Mouse (Mus musculus) ES-Bruce4 (cell line): ENCODE data around the gene Ppm1m. TPM values are rescaled to one million over a fixed set of nuclear protein-coding genes. Genes with fewer than 3 reads are reported as not detected.

ENCODE experiments used
- H3K27ac ChIP-seq: 2 replicates; pipeline ENCODE4 v1.5.1; 2012; ENCODE audit warnings: low read length, inconsistent platforms; ENCODE audit not compliant: insufficient read depth
- H3K27me3 ChIP-seq: 2 replicates; pipeline ENCODE4 v1.6.1; 2012; ENCODE audit warnings: mild to moderate bottlenecking, low read length, inconsistent platforms; ENCODE audit not compliant: control insufficient read depth, poor library complexity, insufficient read depth, severe bottlenecking
- H3K36me3 ChIP-seq: 2 replicates; pipeline ENCODE4 v1.6.1; 2012; ENCODE audit warnings: inconsistent platforms, mild to moderate bottlenecking, low read length, moderate library complexity; ENCODE audit not compliant: control insufficient read depth, poor library complexity, insufficient read depth, severe bottlenecking
- H3K4me1 ChIP-seq: one replicate; pipeline ENCODE4 v1.8.1; 2011; ENCODE audit warnings: low read length; ENCODE audit not compliant: control insufficient read depth, insufficient read depth
- H3K4me3 ChIP-seq: 2 replicates; pipeline ENCODE4 v1.5.1; 2011; ENCODE audit warnings: low read depth, mild to moderate bottlenecking, low read length
- H3K9ac ChIP-seq: 2 replicates; pipeline ENCODE4 v1.6.1; 2012; ENCODE audit warnings: low read depth, mild to moderate bottlenecking, inconsistent platforms; ENCODE audit not compliant: poor library complexity, severe bottlenecking
- H3K9me3 ChIP-seq: replicated peaks from 2 replicates; pipeline ENCODE4 v1.6.1; 2012; ENCODE audit warnings: mild to moderate bottlenecking, low read length, inconsistent platforms; ENCODE audit not compliant: control insufficient read depth, poor library complexity, insufficient read depth, severe bottlenecking
- CTCF ChIP-seq: IDR thresholded peaks from one replicate; pipeline ENCODE4 v1.8.1; 2011; ENCODE audit warnings: low read depth, low read length
- EP300 ChIP-seq: IDR thresholded peaks from 2 replicates; pipeline ENCODE4 v1.6.1; 2011; ENCODE audit warnings: low read depth, low read length; ENCODE audit not compliant: insufficient read depth
- POLR2A ChIP-seq: IDR thresholded peaks from one replicate; pipeline ENCODE4 v1.8.1; 2011; ENCODE audit warnings: low read length; ENCODE audit not compliant: insufficient read depth
- polyA plus RNA-seq: library from polyadenylated mRNA; stranded (reverse); fragments of >200 nt; gene quantifications from 2 replicates; pipeline ENCODE4 v1.2.4, GENCODE M21; 2011; ENCODE audit warnings: low read depth; ENCODE audit not compliant: missing spikeins, insufficient read depth, insufficient read length

The Ppm1m gene
- polyA plus RNA-seq, 1 experiment, result 23.4 TPM

GRCm38 (mm10) chr9:106230734-106231106 is 31.2 kb upstream of the Ppm1m start:
- Histone ChIP-seq H3K27ac (no peak overlapping the region), H3K4me1 (no peaks in the 10 kb centered on the region), H3K36me3 (no peaks in the 10 kb centered on the region), H3K9ac (no peak overlapping the region), H3K4me3 (no peak overlapping the region), H3K27me3 (no peaks in the 10 kb centered on the region), H3K9me3 (no peaks in the 10 kb centered on the region)
- TF ChIP-seq POLR2A, result no peak
- no peak for TF ChIP-seq CTCF
- no peak for TF ChIP-seq EP300

GRCm38 (mm10) chr9:106230051-106230733 is 30.6 kb upstream of the Ppm1m start:
- Histone ChIP-seq H3K27me3 (no peaks in the 10 kb centered on the region), H3K27ac (no peak overlapping the region), H3K9me3 (no peaks in the 10 kb centered on the region), H3K36me3 (no peaks in the 10 kb centered on the region), H3K9ac (no peak overlapping the region), H3K4me3 (no peak overlapping the region), H3K4me1 (no peaks in the 10 kb centered on the region)
- TF ChIP-seq POLR2A, result no peak
- no peak for TF ChIP-seq EP300
- no peak for TF ChIP-seq CTCF

- H3K9ac ChIP-seq, result no peak overlapping the region
- no peak overlapping the region for H3K27ac ChIP-seq
- no peaks in the 10 kb centered on the region for H3K27me3 ChIP-seq
- H3K4me1 ChIP-seq, result no peaks in the 10 kb centered on the region
- H3K4me3 ChIP-seq, result no peak overlapping the region
- no peaks in the 10 kb centered on the region for H3K36me3 ChIP-seq
- TF ChIP-seq EP300 (no peak), CTCF (no peak), POLR2A (no peak)
- no peaks in the 10 kb centered on the region for H3K9me3 ChIP-seq
Observed at GRCm38 (mm10) chr9:106227790-106228429, 28.4 kb upstream of the Ppm1m start.

- peak; percentile 23 for TF ChIP-seq CTCF
- no peak for TF ChIP-seq EP300
Observed at GRCm38 (mm10) chr9:106226151-106226682, 26.7 kb upstream of the Ppm1m start.

DNA sequence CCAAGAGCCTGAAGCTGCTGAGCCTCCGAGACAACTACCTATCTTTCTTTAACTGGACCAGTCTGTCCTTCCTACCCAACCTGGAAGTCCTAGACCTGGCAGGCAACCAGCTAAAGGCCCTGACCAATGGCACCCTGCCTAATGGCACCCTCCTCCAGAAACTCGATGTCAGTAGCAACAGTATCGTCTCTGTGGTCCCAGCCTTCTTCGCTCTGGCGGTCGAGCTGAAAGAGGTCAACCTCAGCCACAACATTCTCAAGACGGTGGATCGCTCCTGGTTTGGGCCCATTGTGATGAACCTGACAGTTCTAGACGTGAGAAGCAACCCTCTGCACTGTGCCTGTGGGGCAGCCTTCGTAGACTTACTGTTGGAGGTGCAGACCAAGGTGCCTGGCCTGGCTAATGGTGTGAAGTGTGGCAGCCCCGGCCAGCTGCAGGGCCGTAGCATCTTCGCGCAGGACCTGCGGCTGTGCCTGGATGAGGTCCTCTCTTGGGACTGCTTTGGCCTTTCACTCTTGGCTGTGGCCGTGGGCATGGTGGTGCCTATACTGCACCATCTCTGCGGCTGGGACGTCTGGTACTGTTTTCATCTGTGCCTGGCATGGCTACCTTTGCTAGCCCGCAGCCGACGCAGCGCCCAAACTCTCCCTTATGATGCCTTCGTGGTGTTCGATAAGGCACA is 26.1 kb upstream of the Ppm1m start:
- no peaks in the 10 kb centered on the region for H3K36me3 ChIP-seq
- H3K9ac ChIP-seq, result peak overlapping the region; percentile 11; the same call in 1 of the 2 replicates
- no peaks in the 10 kb centered on the region for H3K9me3 ChIP-seq
- no peaks in the 10 kb centered on the region for H3K4me1 ChIP-seq
- no peak overlapping the region for H3K27ac ChIP-seq
- H3K4me3 ChIP-seq, result peak overlapping the region; percentile 64
- no peaks in the 10 kb centered on the region for H3K27me3 ChIP-seq
- TF ChIP-seq EP300 (no peak), POLR2A (no peak), CTCF (no peak)

More at GRCm38 (mm10) chr9:106226151-106226682, 26.7 kb upstream of the Ppm1m start:
- Histone ChIP-seq H3K9me3 (no peaks in the 10 kb centered on the region), H3K9ac (peak overlapping the region; percentile 11; the same call in 1 of the 2 replicates), H3K4me3 (peak overlapping the region; percentile 64), H3K27ac (no peak overlapping the region), H3K4me1 (no peaks in the 10 kb centered on the region), H3K36me3 (no peaks in the 10 kb centered on the region), H3K27me3 (no peaks in the 10 kb centered on the region)
